Mouse (Mus musculus) olfactory bulb, adult 2 months (tissue): ENCODE data around the gene Ccdc155.

Source experiments
- CTCF ChIP-seq: fragments of 200-500 bp; IDR thresholded peaks from 2 replicates; pipeline ENCODE4 v1.5.1; 2012; ENCODE audit warnings: low read depth, mild to moderate bottlenecking, low read length, moderate library complexity; ENCODE audit not compliant: insufficient read depth
- POLR2A ChIP-seq: fragments of 200-500 bp; IDR thresholded peaks from 2 replicates; pipeline ENCODE4 v1.6.1; 2012; ENCODE audit warnings: mild to moderate bottlenecking, low read depth, low read length, moderate library complexity; ENCODE audit not compliant: insufficient read depth

- TF ChIP-seq POLR2A, result no peak
- no peak for TF ChIP-seq CTCF
Observed at GRCm38 (mm10) chr7:45163735-45164490, 40.8 kb downstream of the Ccdc155 start, which contains the start of gene Slc17a7.
